Mouse (Mus musculus) urinary bladder, postnatal 25 days (tissue): Measurements from ENCODE around the gene Zfp385b.

Source experiments
- DNase-seq: peaks from one replicate; pipeline ENCODE4 v3.0.0; 2022; ENCODE audit warnings: low spot score

Zfp385b gene

GRCm38 (mm10) chr2:77819539-77819938 is at the start of gene Zfp385b:
Gene Zfp385b (minus strand): TSS chr2:77819639.
- DNase-seq: no peak

- DNase-seq: no peak
These were observed 44.5 kb upstream of the Zfp385b start for GRCm38 (mm10) chr2:77863934-77864333.

- DNase-seq: no peak
These were observed 44.1 kb upstream of the Zfp385b start for GRCm38 (mm10) chr2:77863522-77863921.

GRCm38 (mm10) chr2:77841464-77841863 is 22.0 kb upstream of the Zfp385b start:
- no peak for DNase-seq

GRCm38 (mm10) chr2:77839587-77839986 is 20.1 kb upstream of the Zfp385b start:
- DNase-seq: no peak

- no peak for DNase-seq
These were observed 19.2 kb upstream of the Zfp385b start for GRCm38 (mm10) chr2:77838688-77839087.

GRCm38 (mm10) chr2:77835781-77836180 is 16.3 kb upstream of the Zfp385b start:
- DNase-seq: no peak

GRCm38 (mm10) chr2:77826133-77826828 is 6.8 kb upstream of the Zfp385b start:
- no peak for DNase-seq

- no peak for DNase-seq
These were observed 3.6 kb upstream of the Zfp385b start for GRCm38 (mm10) chr2:77823026-77823425.

GRCm38 (mm10) chr2:77817357-77817894 is 2.0 kb downstream of the Zfp385b start:
- DNase-seq: no peak

- DNase-seq: peak; percentile 11
These were observed 2.8 kb downstream of the Zfp385b start for GRCm38 (mm10) chr2:77816413-77817314.

- DNase-seq: no peak
These were observed 3.5 kb downstream of the Zfp385b start for GRCm38 (mm10) chr2:77815775-77816412.

GRCm38 (mm10) chr2:77814896-77815295 is 4.5 kb downstream of the Zfp385b start:
- DNase-seq: no peak

- DNase-seq: no peak
These were observed 6.4 kb downstream of the Zfp385b start for GRCm38 (mm10) chr2:77813029-77813428.

GRCm38 (mm10) chr2:77810748-77811147 is 8.7 kb downstream of the Zfp385b start:
- no peak for DNase-seq

- no peak for DNase-seq
These were observed 14.7 kb downstream of the Zfp385b start for GRCm38 (mm10) chr2:77804781-77805180.

- no peak for DNase-seq
These were observed 17.1 kb downstream of the Zfp385b start for GRCm38 (mm10) chr2:77802291-77802690.

GRCm38 (mm10) chr2:77801430-77801829 is 18.0 kb downstream of the Zfp385b start:
- DNase-seq: no peak

GRCm38 (mm10) chr2:77801009-77801408 is 18.4 kb downstream of the Zfp385b start:
- DNase-seq: no peak

- no peak for DNase-seq
These were observed 22.2 kb downstream of the Zfp385b start for GRCm38 (mm10) chr2:77797233-77797632.

GRCm38 (mm10) chr2:77795859-77796552 is 23.4 kb downstream of the Zfp385b start:
- DNase-seq: no peak

GRCm38 (mm10) chr2:77790846-77791245 is 28.6 kb downstream of the Zfp385b start:
- DNase-seq: no peak
